Mouse (Mus musculus): ENCODE data around the gene Kcna10. TPM values are rescaled to one million over a fixed set of nuclear protein-coding genes. Genes with fewer than 3 reads are reported as not detected.

Kcna10 gene
- polyA plus RNA-seq (2015; fragmentation: Nextera tagmentation; extraction: Ambion mirVana), result not detected in 2 replicates

GRCm38 (mm10) chr3:107182756-107183155, at the start of gene Kcna10:
TSS of gene Kcna10 (plus strand) at chr3:107183056.

GRCm38 (mm10) chr3:107221608-107222007, 38.8 kb downstream of the Kcna10 start, which contains the start of gene Cym:
TSS of gene Cym (minus strand) at chr3:107221732.

GRCm38 (mm10) chr3:107230527-107230926, 47.7 kb downstream of the Kcna10 start, which contains the start of gene A630076J17Rik:
TSS of gene A630076J17Rik (plus strand) at chr3:107230614.

GRCm38 (mm10) chr3:107239607-107240006, 56.8 kb downstream of the Kcna10 start, which contains the start of gene Prok1:
TSS of gene Prok1 (minus strand) at chr3:107239707.

Other genes starting within 250 kb of the Kcna10 start
- 11.2 and 11.4 TPM in 2 replicates for gene Kcna3, start 146.9 kb upstream of the Kcna10 start, polyA plus RNA-seq (2015; fragmentation: Nextera tagmentation; extraction: Ambion mirVana)
- 3.0 and 3.6 TPM in 2 replicates for gene Kcna2, start 81.9 kb upstream of the Kcna10 start, polyA plus RNA-seq (2015; fragmentation: Nextera tagmentation; extraction: Ambion mirVana)
- 0.19 TPM in 1 of 2 replicates, not detected in the other for gene Cym, start 38.7 kb downstream of the Kcna10 start, polyA plus RNA-seq (2015; fragmentation: Nextera tagmentation; extraction: Ambion mirVana)
- gene A630076J17Rik, start 47.6 kb downstream of the Kcna10 start, polyA plus RNA-seq (2015; fragmentation: Nextera tagmentation; extraction: Ambion mirVana), result not detected in 2 replicates
- 0.21 TPM in 1 of 2 replicates, not detected in the other for gene Prok1, start 56.7 kb downstream of the Kcna10 start, polyA plus RNA-seq (2015; fragmentation: Nextera tagmentation; extraction: Ambion mirVana)
- 179 TPM in 2 replicates for gene Lamtor5, start 95.8 kb downstream of the Kcna10 start, polyA plus RNA-seq (2015; fragmentation: Nextera tagmentation; extraction: Ambion mirVana)
- 2.3 and 2.5 TPM in 2 replicates for gene Slc16a4, start 108.2 kb downstream of the Kcna10 start, polyA plus RNA-seq (2015; fragmentation: Nextera tagmentation; extraction: Ambion mirVana)
- 5.7 and 5.8 TPM in 2 replicates for gene Rbm15, start 150.6 kb downstream of the Kcna10 start, polyA plus RNA-seq (2015; fragmentation: Nextera tagmentation; extraction: Ambion mirVana)

All from neural tube, postnatal 0 days (tissue).